Mouse (Mus musculus) neutrophil, adult 65 days (primary cell): ENCODE data around the gene Xlr5a. TPM values are rescaled to one million over a fixed set of nuclear protein-coding genes. Genes with fewer than 3 reads are reported as not detected.

Experiments used
- total RNA-seq: library from RNA; stranded (reverse); gene quantifications from 2 replicates; pipeline ENCODE4 v1.2.4, GENCODE M21; 2023

The Xlr5a gene
- not detected in 2 replicates for total RNA-seq

DNA sequence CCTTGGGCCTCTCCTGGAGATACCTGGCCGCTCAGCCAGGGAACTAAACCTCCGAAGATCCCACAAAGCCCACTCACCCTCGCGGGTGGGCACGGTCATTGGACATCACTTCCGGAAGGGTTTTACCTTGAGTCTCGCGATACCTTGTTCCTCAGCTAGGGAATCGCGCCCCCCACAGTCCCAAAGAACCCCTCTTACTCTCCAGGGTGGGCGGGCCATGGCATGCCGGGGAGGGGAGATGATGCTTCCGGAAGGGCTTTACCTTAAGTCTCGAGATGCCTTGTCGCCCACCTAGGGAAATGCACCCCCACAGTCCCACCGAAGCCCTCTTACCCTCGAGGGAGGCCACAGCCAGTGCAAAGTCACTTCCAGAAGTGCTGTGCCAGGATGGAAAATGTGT lies at the start of gene Xlr5a, which contains the start of gene Xlr5c:
Xlr5a (minus strand) TSS at position 101 of the 400 bp plus-strand sequence.
Xlr5c (minus strand) TSS at position 101 of the 400 bp plus-strand sequence.

DNA sequence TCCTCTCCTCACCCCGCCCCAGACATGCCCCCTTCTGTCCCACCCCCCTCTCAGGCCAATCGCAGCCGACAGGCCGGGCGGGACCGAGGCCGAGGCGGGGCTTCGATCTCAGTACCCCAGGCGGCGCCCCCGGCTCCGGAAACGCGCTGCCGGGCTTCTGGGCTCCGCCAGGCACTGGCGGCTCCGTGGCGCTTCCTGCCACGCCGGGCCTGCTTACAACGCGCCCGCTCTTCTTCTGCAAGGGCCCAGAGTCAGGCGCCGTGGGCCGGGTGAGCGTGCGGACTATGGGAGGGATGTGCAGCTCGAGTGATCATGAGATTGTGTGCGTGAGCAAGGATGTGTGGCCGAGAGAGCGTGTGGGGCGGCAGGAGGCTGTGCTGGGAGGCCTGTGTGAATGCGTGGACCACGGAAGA lies 49.7 kb upstream of the Xlr5a start, which contains the start of gene Zfp275:
Zfp275 (plus strand) TSS at position 139 of the 413 bp plus-strand sequence.

DNA sequence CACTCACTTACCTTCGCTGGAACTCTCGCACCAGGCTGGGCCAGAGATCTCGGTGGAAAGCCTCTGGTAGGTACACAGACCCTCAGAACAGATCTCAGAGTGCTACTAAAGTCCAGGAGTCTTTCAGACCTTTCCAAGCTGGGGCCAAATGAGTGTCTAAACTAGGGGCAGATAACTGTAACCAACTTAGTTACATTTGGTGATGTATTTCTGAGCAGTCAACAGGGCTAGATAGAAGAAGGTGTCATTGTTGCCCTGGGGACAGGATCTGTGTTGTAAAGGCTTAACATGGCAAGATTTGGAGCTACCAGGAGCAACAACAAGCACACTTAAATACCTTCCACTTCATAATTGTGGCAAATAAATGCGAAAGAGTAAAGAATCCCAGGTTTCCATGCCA lies 44.0 kb upstream of the Xlr5a start, which contains the start of gene Gm45015:
Gm45015 (minus strand) TSS at position 101 of the 400 bp plus-strand sequence.

DNA sequence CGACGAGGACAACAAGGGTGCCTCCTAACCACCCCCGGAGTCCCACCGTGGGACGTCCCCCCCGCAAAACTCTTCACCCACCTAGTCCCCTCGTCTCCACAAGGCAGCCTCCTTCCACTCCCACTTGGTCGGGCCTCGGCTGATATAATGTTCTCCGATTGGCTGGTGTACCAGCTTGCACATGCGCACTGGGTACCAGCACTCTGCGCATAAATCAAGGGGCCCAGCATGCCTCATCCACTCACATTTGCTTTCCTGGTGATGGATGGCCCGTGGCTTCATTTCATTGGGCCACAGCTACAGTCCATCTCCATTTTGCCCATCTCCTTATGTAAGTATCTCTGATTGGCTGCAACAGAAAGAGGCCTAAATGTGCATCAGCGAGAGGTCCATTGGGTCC lies 27.5 kb downstream of the Xlr5a start, which contains the start of gene Xlr3c:
Xlr3c (minus strand) TSS at position 121 of the 400 bp plus-strand sequence.

DNA sequence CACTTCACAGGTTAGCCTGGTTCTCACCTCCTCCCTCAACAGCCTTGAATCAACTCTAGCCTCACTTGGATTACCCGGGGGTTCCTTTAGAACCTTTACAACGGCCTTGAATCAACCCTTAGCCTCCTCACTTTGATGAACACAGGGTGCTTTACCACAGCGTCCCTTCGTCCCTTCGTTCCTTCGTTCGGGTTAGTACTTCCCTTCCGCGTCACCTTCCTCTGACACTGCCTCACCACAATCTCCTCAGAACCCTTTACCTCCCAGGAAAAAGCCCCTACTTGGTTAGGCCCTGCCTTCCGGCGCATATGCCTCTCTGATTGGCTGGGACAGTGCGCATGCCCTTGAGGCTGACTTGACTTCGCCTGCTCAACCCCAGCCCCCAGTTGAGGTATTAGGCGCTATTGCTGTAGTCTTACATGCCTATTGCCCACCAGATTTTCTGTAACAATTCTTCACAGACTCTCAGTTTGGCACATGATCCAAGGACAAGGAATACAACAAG lies 49.9 kb downstream of the Xlr5a start, which contains the start of gene Xlr4c:
Xlr4c (minus strand) TSS at position 310 of the 505 bp plus-strand sequence.

DNA sequence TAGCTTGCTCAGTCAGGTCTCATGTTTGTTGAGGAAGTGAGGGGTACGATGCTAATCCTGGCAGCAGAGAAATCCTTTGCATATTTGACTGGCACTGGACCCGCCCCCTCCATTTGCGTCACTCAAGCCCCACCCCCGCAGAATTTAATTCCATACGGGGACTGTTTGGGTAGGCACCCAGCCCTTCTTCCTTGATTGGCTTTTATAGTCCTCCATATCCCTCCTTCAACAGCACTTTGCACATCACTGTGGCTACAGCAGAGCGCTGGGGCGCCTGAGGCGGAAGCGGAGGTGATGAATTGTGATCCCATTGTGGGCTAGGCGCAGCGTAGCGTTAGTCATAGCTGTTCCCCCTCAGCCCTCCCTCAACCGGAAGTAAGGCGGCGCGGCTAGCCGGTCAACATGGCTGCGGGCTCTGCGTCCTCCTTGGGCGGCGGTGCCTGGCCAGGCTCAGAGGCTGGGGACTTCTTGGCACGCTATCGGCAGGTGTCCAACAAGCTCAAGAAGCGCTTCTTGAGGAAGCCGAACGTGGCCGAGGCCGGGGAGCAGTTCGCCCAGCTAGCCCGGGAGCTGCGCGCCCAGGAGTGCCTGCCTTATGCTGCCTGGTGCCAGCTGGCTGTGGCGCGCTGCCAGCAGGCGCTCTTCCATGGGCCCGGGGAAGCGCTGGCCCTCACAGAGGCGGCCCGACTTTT lies 64.7 kb downstream of the Xlr5a start, which contains the start of gene F8a:
F8a (plus strand) TSS at position 378 of the 692 bp plus-strand sequence.

DNA sequence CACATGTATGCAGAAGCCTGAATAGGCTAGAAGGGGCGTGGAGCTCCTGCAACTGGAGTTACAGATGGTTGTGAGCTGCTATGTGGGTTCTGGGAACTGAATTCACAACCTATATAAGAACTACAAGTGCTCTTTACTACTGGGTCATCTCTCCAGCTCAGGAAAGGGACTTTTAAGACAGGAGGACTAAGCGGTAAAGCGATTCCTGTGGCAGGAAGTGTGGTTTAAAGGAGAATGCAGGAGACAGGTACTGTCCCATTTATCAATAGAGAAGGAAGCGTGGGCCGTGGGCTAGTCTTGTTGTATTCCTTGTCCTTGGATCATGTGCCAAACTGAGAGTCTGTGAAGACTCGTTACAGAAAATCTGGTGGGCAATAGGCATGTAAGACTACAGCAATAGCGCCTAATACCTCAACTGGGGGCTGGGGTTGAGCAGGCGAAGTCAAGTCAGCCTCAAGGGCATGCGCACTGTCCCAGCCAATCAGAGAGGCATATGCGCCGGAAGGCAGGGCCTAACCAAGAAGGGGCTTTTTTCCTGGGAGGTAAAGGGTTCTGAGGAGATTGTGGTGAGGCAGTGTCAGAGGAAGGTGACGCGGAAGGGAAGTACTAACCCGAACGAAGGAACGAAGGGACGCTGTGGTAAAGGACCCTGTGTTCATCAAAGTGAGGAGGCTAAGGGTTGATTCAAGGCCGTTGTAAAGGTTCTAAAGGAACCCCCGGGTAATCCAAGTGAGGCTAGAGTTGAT lies 78.8 kb downstream of the Xlr5a start, which contains the start of gene Xlr4b:
Xlr4b (plus strand) TSS at position 515 of the 746 bp plus-strand sequence.

DNA sequence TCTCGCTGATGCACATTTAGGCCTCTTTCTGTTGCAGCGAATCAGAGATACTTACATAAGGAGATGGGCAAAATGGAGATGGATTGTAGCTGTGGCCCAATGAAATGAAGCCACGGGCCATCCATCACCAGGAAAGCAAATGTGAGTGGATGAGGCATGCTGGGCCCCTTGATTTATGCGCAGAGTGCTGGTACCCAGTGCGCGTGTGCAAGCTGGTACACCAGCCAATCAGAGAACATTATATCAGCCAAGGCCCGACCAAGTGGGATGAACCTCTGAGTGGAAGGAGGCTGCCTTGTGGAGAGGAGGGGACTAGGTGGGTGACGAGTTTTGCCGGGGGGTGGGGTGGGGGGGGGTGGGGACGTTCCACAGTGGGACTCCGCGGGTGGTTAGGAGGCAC lies 100.8 kb downstream of the Xlr5a start, which contains the start of gene Xlr3b:
Xlr3b (plus strand) TSS at position 274 of the 400 bp plus-strand sequence.

DNA sequence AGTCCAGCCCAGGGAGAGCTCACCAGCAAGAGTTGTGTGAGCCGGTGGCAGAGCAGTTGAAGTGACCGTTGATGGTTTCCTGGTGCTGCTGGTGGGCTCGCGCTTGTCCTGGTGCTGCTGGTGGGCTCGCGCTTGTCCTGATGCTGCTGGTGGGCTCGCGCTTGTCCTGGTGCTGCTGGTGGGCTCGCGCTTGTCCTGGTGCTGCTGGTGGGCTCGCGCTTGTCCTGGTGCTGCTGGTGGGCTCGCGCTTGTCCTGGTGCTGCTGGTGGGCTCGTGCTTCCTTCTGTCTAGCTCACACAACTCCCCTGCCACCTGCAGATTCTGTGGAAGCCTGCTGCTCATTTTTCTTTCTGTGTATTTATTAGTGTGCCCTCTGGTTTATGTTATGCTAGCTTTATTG lies 115.9 kb downstream of the Xlr5a start, which contains the start of gene Spin2d:
Spin2d (minus strand) TSS at position 101 of the 400 bp plus-strand sequence.

DNA sequence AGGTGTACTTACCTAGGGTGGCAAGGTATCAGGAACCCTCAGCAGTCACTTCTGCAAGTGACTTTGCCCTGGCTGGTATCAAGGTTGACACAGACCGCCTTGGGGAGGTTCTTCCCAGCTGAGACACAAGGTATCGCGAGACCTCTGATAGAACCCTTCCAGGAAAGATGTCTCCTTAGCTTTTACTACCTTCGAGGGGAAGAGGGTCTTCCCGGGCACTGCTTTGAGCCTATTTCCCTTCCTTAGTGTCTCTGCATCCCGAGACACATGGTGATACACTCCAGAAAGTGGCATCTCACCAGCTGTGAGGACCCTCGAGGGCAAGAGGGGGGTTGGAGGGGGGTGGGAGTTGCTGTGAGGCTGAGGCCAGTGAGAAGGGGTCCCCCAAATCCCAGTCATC lies 143.4 kb downstream of the Xlr5a start, which contains the start of gene DXBay18:
DXBay18 (minus strand) TSS at position 101 of the 400 bp plus-strand sequence.

DNA sequence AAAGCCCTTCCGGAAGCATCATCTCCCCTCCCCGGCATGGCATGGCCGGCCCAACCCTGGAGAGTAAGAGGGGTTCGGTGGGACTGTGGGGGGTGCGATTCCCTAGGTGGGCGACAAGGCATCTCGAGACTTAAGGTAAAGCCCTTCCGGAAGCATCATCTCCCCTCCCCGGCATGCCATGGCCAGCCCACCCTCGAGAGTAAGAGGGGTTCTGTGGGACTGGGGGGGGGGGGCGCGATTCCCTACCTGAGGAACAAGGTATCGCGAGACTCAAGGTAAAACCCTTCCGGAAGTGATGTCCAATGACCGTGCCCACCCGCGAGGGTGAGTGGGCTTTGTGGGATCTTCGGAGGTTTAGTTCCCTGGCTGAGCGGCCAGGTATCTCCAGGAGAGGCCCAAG lies 144.3 kb downstream of the Xlr5a start, which contains the start of gene Xlr5b:
Xlr5b (plus strand) TSS at position 301 of the 400 bp plus-strand sequence.

DNA sequence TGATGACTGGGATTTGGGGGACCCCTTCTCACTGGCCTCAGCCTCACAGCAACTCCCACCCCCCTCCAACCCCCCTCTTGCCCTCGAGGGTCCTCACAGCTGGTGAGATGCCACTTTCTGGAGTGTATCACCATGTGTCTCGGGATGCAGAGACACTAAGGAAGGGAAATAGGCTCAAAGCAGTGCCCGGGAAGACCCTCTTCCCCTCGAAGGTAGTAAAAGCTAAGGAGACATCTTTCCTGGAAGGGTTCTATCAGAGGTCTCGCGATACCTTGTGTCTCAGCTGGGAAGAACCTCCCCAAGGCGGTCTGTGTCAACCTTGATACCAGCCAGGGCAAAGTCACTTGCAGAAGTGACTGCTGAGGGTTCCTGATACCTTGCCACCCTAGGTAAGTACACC lies 176.0 kb downstream of the Xlr5a start, which contains the start of gene Gm14685:
Gm14685 (plus strand) TSS at position 301 of the 400 bp plus-strand sequence.

DNA sequence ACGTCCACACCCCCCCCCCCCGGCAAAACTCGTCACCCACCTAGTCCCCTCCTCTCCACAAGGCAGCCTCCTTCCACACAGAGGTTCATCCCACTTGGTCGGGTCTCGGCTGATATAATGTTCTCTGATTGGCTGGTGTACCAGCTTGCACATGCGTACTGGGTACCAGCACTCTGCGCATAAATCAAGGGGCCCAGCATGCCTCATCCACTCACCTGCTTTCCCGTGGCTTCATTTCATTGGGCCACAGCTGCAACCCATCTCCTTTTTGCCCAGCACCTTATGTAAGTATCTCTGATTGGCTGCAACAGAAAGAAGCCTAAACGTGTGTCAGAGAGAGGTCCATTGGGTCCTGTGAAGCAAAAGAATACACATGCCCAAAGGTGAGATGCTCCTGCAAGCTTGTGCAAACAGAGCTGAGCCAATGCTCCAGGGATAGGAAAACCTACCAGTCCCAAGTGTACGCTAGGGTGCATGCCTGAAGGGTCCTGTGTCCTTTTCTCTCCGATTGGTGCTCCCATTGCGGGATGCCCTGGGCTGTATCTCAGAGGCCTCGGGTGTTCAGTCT lies 195.8 kb downstream of the Xlr5a start, which contains the start of gene Xlr3a:
Xlr3a (minus strand) TSS at position 155 of the 568 bp plus-strand sequence.

DNA sequence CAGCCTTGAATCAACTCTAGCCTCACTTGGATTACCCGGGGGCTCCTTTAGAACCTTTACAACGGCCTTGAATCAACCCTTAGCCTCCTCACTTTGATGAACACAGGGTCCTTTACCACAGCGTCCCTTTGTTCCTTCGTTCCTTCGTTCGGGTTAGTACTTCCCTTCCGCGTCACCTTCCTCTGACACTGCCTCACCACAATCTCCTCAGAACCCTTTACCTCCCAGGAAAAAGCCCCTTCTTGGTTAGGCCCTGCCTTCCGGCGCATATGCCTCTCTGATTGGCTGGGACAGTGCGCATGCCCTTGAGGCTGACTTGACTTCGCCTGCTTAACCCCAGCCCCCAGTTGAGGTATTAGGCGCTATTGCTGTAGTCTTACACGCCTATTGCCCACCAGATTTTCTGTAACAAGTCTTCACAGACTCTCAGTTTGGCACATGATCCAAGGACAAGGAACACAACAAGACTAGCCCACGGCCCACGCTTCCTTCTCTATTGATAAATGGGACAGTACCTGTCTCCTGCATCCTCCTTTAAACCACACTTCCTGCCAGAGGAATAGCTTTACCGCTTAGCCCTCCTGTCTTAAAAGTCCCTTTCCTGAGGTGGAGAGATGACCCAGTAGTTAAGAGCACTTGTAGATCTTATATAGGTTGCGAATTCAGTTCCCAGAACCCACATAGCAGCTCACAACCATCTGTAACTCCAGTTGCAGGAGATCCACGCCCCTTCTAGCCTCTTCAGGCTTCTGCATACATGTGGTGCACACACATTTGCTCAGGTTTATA lies 210.3 kb downstream of the Xlr5a start, which contains the start of gene Xlr4a:
Xlr4a (minus strand) TSS at position 212 of the 789 bp plus-strand sequence.

DNA sequence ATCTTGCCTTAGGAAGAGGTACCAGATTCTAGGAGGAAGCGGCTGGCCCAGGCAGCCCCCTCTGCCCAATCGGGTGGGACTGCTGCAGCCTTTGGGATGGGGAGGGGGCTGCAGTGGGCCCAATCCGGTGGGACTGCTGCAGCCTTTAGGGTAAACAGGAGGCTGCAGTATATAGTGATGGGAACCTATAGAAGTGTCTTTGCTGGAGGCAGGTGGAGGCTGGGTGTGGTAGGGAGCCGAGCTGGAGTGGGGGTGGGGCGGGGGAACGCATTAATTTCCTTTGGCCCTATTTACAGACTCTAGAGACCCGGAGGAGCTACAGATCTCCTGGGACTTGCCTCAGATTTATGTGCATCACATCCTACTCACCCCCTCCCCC lies 228.4 kb downstream of the Xlr5a start, which contains the start of gene Pnma3:
Pnma3 (plus strand) TSS at position 373 of the 379 bp plus-strand sequence.

Other genes with a start within 250 kb of the Xlr5a start
- gene Pnma3, start 228.2 kb downstream of the Xlr5a start, total RNA-seq: not detected in 2 replicates
- gene Xlr4a, start 210.5 kb downstream of the Xlr5a start, total RNA-seq: 0.59 and 2.4 TPM in 2 replicates
- gene Xlr3a, start 195.9 kb downstream of the Xlr5a start, total RNA-seq: not detected in 2 replicates
- 0.32 TPM in 1 of 2 replicates, not detected in the other for gene Gm14685, start 175.9 kb downstream of the Xlr5a start, total RNA-seq
- gene Xlr5b, start 144.2 kb downstream of the Xlr5a start, total RNA-seq: not detected in 2 replicates
- 0.43 TPM in 1 of 2 replicates, not detected in the other for gene DXBay18, start 143.5 kb downstream of the Xlr5a start, total RNA-seq
- gene Spin2d, start 116.0 kb downstream of the Xlr5a start, total RNA-seq: not detected in 2 replicates
- gene Xlr3b, start 100.8 kb downstream of the Xlr5a start, total RNA-seq: 0.39 and 0.88 TPM in 2 replicates
- gene Xlr4b, start 78.6 kb downstream of the Xlr5a start, total RNA-seq: 0.88 and 2.2 TPM in 2 replicates
- 4.8 TPM in 2 replicates for gene F8a, start 64.7 kb downstream of the Xlr5a start, total RNA-seq
- 0.84 TPM in 1 of 2 replicates, not detected in the other for gene Xlr4c, start 49.8 kb downstream of the Xlr5a start, total RNA-seq
- gene Xlr3c, start 27.6 kb downstream of the Xlr5a start, total RNA-seq: not detected in 2 replicates
- gene Xlr5c, start within 50 bp of the Xlr5a start, total RNA-seq: not detected in 2 replicates
- gene Gm45015, start 43.9 kb upstream of the Xlr5a start, total RNA-seq: not detected in 2 replicates
- 6.1 and 10.9 TPM in 2 replicates for gene Zfp275, start 49.6 kb upstream of the Xlr5a start, total RNA-seq
- not detected in 2 replicates for gene Gm18336, start 105.8 kb upstream of the Xlr5a start, total RNA-seq
- not detected in 2 replicates for gene Zfp92, start 118.1 kb upstream of the Xlr5a start, total RNA-seq
- gene Trex2, start 142.4 kb upstream of the Xlr5a start, total RNA-seq: not detected in 2 replicates
- 9.1 and 9.4 TPM in 2 replicates for gene Haus7, start 166.1 kb upstream of the Xlr5a start, total RNA-seq
- 2.6 and 3.3 TPM in 2 replicates for gene Bgn, start 190.6 kb upstream of the Xlr5a start, total RNA-seq
- not detected in 2 replicates for gene Atp2b3, start 210.1 kb upstream of the Xlr5a start, total RNA-seq